Mouse (Mus musculus): ENCODE measurements around the gene Clca3b.
"Not testable (repeated sequence)": the region's sequence is repeated elsewhere in the genome, so short reads cannot be mapped to it uniquely, and the experiment has no call there.

Gene Clca3b

DNA sequence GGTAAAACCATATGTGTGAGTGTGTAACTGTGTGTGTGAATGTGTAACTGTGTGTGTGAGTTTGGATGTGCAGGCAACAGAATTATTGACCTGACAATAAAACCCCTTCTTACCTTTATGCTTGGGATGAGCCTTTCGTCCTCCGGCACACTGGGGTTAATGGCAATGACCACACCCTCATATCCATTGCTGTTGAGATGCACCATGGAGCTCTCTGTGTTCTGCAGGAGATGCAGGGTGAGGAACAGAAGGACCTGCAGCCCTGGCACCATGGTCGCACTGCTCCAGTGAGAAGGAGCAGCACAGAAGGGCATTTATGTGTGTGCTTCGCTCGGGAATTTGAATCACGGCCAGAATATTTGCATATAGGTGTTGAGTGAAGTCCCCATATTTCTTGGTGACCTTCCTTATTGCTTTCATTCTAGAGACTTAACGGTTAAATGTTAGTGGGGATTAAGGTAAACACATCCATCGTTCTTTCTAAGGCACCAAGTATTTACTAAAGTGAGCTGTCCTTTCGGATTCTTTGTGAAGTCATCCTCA, at the start of gene Clca3b:
TSS of gene Clca3b (minus strand) at position 344 of the 543 bp plus-strand sequence.
- not testable (repeated sequence) for DNase-seq

DNA sequence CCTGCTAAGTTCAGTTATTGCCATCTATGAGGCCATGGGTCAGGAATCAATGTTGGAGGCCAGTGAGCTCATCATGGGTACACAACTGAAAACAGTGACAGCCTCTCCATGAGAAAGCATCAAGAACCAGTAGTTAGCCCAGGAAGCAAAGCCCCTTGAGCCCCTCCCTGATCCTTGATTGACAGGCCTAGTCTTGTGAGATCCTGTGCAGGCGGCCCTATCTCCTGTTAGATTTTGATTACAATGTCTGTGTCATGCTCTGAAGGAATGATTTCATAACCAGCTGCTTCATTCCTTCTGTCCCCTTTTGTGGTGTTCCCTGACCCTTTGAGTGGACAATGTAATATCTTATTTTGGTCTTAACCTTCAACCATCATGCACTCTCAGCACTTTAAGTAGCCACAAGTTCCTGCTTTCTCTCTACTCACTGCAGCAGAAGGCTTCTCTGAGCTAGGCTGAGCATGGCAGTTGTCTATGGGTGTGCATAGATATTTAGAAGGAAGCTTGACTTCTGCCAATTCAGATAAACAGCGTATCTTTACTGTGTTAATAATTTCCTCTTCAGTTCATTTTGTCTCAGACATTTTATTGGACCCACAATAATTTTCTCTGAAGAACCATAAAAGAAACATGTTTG, 48.0 kb upstream of the Clca3b start:
- no peak for DNase-seq

DNA sequence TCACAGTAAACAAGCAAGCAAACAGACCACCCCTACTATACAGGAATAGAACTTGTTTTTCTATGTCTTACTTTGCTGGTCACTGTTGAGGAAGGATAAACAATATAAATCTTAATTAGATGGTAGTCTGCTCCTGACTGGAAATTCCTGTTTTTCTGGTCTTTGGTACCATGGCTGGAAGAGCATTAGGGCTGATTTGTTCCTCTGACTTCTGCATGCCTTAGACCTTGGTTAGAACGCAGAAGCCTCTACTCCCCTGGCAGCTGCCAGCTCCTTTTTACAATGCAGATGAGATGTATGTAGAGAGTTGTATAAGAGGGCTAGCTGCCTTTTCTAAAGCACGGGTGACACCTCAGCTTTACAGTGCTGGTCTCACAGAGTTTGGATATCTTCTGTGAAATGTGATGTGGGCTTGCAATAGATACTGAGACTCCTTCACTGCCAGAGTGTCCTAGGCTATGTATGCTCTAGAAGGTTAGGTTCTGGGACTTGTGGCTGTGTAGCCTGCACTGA, 41.1 kb upstream of the Clca3b start:
- DNase-seq, result no peak

DNA sequence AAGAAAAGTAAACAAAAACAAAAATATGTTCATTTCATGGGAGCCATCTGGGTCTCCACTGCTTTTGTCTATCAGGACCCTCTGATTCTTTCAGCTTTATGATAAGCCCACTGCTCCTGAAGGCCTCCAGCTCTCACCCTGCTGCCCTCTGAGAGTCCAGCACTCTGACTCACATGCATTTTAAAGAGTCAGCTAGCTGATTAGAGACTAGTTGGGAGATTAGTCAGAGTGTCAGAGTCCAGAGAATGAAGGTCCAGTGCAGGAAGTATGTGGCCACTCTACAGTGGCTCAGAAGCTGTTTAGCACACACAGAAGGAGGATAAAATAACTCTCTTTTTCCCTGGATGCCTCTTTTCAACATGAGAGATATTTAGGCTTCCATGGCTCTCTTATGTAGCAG, 37.8 kb upstream of the Clca3b start:
- no peak for DNase-seq

DNA sequence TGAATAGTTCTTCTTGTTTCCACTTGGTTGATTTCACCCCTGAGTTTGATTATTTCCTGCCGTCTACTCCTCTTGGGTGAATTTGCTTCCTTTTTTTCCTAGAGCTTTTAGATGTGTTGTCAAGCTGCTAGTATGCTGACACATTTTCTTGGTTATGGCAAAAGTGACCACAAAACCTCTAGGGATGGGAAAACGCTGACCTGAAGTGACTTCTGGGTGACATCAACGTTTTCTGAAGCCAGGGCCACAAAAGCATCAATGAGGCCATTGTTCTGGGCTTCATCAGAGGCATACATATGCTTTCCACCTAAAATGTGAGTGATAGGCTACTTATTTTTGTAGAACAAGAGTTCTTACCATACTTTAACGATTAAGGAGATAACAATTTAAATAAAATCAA, 22.9 kb upstream of the Clca3b start:
- not testable (repeated sequence) for DNase-seq

DNA sequence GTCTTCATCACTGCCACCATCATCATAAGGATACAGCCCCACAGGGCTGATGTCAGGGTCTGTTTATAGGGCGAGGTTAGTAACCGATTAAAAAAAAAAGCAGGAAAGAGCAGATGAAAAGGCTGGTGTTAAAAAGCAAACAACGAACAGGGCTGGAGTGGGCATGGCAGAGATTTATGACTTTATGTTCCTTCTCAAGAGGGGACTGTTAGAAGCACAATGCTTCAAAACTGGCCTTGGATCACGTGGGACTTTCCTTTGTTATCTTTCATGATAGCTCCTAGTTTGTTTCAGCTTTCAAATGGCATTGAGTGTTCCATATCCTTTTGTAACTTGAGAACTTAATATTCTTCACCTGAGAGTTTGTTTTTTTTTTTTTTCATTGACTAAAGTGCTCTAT, 427 bp upstream of the Clca3b start:
- no peak for DNase-seq

DNA sequence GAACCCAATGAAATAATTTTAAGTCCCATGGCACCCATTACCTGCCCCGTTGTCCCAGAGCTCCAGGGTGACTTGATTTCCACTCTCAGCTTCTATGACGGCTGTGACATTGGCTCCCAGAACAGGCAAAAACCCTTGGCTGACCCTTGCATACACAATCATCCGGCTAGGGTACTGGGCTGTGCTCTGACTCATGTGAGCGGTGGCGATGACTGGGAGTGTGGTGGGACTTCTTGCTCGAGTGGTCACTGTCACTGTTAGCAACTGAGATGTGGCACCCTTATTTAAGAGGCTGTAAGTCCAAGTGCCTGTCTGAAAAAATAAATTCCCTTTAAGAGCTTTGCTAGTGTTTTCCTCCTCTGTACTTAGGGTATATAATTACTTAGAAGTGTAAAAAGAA, 21.9 kb downstream of the Clca3b start:
- DNase-seq, result no peak

DNA sequence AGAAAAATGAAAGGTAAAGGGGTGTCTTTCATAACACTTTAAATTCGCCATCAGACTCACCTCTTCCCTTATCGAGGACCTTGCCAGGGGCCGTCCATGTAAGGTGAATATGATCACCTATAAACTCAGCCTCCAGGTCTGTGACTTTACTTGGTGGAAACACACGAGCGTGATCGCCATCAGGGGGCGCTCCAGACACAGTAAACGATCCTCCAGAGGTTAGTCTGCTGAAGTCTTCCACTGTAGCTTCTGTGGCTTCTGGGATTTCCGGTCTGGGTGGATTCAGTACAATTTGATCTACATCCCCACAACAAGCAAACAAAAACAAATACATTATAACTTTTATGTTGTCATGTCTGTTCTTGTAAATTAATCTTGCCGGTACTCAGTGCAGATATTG, 24.0 kb downstream of the Clca3b start:
- DNase-seq, result peak; percentile 88 to 90

DNA sequence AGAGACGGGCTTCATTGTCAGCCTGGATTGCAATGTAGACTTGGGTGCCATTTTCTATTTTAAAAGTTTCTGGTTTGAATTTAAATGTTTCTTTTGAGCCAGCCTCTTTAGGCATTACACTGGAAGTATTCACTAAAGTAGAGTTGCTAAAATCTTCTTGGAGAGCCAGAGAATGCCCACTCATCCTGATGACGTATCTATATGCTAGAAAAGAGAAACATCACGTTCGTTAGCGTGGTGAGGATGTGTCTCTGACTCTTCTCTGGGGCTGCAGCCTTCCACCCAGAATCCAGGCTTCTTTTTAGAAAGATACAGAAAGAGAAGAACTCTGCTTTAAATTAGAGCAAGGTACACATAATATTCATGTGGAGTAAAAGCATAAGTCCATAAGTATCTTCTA, 25.8 kb downstream of the Clca3b start:
- no peak for DNase-seq

DNA sequence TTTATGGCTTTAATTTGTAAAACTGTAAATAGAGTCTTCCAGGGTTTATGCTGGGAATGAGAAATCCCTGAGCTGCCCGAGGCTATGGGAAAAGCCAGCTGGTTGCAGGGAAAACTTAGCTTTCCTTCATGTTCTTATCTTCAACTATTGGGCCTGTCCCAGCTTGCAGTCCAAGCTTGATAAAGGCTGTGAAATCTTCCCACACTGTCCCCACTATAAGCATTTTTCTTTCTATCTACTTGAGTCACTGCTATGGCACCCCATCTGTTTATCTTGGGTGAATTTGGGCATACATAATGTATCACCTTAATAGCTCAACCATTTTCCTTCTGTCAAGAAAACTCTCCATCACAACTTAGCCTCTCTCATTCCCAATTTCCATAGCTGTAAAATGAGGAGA, 28.5 kb downstream of the Clca3b start:
- DNase-seq, result no peak

DNA sequence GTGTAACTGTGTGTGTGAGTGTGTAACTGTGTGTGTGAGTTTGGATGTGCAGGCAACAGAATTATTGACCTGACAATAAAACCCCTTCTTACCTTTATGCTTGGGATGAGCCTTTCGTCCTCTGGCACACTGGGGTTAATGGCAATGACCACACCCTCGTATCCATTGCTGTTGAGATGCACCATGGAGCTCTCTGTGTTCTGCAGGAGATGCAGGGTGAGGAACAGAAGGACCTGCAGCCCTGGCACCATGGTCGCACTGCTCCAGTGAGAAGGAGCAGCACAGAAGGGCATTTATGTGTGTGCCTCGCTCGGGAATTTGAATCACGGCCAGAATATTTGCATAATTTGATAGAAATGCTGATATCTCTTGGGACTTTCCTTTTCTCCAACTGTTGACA, 29.9 kb downstream of the Clca3b start, which contains the start of gene Clca3a2:
TSS of gene Clca3a2 (minus strand) at position 276 of the 400 bp plus-strand sequence.
- peak; percentile 8 to 11 for DNase-seq

DNA sequence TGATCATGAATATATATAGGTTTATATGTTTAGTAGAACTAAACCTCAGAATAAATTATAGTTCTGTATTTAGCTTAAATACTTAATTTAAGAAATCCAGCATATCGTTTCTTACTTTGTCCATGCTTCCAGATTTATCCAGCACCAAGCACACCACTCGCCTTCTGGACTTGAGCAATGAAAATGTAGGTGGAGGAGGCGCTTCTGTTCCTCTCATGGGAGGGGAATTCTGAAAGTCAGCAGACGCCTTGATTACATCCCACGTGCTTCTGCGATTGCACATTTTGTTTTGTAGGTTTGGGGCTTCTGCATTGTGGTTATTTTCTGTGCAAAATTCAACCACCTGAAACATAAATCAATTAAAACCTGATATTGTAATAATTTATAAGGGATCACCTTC, 35.8 kb downstream of the Clca3b start:
- not testable (repeated sequence) for DNase-seq

DNA sequence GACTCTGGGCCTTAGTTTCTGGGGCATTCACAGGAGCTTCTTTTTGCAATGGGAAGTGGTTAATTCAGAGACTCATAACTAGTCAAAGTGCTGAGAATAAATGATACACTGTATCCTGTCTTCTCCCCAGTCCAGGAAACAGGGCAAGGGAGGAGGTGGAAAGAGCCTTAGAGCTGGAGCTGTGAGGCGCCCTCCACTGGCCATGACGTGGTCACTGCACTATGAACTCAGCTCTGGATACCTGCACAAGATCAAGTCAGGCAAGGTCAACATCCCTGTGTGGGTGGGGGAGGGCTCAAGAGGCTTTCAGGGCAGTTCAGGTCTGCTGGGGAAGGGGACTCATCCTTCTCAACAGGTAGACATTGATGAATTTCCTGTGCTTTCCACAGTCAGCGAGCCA, 37.3 kb downstream of the Clca3b start:
- DNase-seq, result no peak

DNA sequence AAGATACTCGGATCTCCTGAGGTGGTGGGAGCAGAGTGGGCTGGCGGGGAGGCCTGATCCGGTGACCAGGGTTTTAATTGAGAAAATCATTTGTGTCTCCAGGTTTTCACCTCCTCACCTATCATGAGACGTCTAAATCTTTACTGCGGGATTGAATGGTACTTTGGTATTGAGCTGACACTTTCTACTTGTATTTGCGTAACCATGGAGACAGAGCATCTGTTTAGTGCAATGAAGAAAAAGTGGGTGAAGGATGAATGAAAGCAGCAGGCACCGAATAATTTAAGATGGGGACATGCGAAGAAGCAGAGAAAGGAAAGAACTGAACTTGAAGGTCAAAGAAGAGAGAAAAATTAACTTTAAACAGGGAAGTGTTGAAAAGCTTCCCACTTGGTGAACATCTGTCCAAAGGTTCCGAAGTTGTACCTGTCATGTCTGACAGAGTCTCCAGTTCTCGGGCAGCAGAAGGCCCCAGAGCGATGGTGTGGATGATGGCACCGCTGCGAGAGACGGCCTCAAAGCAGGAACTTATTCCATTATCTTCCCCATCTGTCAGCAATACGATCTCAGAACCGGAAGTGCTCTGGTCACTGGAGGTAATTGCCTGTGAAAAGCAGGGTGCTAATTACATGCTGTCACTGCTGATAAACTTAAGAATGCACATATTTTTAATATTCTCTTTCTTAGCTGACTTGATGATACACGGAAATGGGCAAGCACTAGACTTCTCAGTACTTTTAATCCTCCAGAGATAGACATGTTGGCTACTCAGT, 40.8 kb downstream of the Clca3b start:
- not testable (repeated sequence) for DNase-seq

DNA sequence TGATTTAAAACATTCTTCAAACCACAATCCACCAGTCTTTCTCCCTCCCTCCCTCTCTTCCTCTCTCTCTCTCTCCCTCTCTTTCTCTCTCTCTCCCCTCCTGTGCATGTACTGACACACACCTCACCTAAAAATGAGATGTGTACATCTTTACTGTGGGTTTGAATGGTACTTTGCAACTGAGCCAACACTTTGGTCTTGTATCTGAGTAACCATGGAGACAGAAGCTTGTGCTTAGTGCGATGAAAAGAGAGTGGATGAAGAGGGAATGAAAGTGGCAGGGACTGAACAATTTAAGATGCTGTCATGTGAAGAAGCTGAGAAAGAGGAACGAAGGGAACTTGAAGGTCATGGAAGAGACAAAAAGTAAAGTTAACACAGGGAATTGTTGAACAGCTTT, 42.5 kb downstream of the Clca3b start:
- DNase-seq, result not testable (repeated sequence)

DNA sequence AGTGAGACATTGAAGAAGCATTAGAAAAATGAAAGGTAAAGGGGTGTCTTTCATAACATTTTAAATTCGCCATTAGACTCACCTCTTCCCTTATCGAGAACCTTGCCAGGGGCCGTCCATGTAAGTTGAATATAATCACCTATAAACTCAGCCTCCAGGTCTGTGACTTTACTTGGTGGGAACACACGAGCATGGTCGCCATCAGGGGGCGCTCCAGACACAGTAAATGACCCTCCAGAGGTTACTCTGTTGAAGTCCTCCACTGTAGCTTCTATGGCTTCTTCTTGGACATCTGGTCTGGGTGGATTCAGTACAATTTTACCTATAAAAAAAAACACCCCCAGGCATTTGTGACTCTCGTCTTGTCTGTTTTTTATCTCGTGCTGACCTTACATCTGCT, 47.3 kb downstream of the Clca3b start:
- DNase-seq, result peak; percentile 37 to 44

DNA sequence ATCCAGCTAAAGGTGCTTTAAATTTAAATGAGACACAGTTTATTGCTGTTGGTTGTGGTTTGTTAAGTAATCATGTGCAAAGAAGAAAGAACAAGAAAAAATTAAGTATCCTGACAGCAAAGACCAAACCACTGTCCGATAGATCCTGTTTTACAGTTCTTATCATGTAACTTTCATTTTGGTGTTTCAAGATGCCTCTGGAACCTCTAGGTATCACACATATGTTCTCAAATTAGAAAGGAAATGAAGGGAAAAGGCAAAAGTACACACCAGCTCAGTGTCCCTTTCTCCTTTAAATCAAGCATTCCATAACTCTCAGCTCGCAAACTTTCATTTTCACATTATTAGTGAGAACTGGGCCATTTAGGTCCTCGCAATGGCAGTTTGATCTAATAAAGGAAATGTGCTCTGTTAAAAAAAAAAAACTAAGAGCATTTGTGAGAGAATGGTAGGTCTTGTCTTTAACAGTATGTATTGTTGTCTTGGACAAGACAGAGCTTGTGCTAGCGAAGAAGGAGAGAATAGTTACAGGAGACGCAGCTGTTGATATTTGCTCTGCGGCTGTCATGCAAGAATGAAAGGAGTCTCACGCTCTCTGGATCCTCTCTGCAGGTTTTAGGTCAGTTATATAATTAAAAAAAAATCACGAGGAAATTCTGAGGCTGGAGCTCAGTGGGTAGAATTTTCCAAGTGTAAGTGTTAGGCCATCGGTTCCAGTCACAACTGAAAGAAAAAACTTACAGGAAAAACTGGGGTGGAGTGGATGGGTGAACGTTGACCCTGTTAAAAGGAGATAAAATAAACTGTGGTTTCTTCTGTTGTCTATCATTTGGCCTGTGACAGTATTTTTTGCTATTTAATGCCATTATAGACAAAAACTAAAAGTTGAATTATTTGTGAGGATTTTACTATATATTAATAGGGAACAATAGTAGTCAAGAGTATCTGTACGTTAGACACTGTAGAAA, 63.7 kb downstream of the Clca3b start:
- DNase-seq, result no peak
